In the genomic region with DNA sequence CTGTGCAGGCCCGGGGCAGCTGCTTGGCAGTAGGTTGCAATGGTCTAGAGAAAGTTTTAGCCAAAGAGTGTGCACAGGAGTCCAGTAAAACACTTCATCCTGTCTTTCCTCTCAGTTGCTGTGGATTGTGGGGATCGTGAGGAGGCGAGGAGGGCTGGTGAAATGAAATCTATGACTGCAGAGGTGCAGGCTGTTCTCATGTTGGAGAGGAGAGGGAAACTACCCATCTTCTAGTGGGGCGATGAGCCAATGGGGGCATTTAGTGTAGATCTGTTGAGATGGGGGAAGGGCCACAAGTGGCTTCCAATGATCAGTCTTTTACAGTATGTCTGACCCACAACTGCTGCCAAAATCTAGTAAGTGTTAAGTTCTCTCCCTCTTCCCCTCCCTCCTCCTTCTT, we compare ENCODE assay signal across 18 mouse cellular contexts.
"Had no signal": no experiment of that assay in that cellular context is flagged by ENCODE, and none has a peak within 500 bp of the region (broad histone marks: within the 10 kb centered on the region; RNA-seq: fewer than 3 reads in every experiment).

No protein-coding gene starts in this region.

- H3K27me3 ChIP-seq: megakaryocyte, embryonic 14.5 days; midbrain, embryonic 15.5 days; neural tube, embryonic 12.5 days; neural tube, embryonic 15.5 days; stomach, embryonic 15.5 days had no signal

- H3K9ac ChIP-seq: liver, embryonic 14.5 days; liver, postnatal 0 days; lung, embryonic 14.5 days; midbrain, embryonic 15.5 days; neural tube, embryonic 12.5 days; neural tube, embryonic 15.5 days; stomach, embryonic 15.5 days had no signal

- H3K4me3 ChIP-seq: megakaryocyte, embryonic 14.5 days; midbrain, embryonic 15.5 days; neural tube, embryonic 12.5 days; neural tube, embryonic 15.5 days; stomach, embryonic 15.5 days had no signal

- H3K9me3 ChIP-seq: midbrain, embryonic 15.5 days; neural tube, embryonic 12.5 days; neural tube, embryonic 15.5 days; stomach, embryonic 15.5 days had no signal

- ATAC-seq: intestine, embryonic 16.5 days; liver, postnatal 0 days; lung, postnatal 0 days; midbrain, embryonic 15.5 days had no signal

- H3K36me3 ChIP-seq: midbrain, embryonic 15.5 days; neural tube, embryonic 12.5 days; neural tube, embryonic 15.5 days; stomach, embryonic 15.5 days had no signal

- DNase-seq: kidney, adult 18-20 months; kidney, adult 9 months; kidney, postnatal 14 days; kidney, postnatal 4 days; liver, postnatal 0 days; lung, embryonic 14.5 days; right cerebral cortex, postnatal 25 days; spleen, adult 18-20 months; thymus, postnatal 25 days had no signal

- H3K27ac ChIP-seq: liver, embryonic 14.5 days; midbrain, embryonic 15.5 days; neural tube, embryonic 12.5 days; neural tube, embryonic 15.5 days; stomach, embryonic 15.5 days had no signal

- H3K4me1 ChIP-seq: megakaryocyte, embryonic 14.5 days; midbrain, embryonic 15.5 days; neural tube, embryonic 12.5 days; neural tube, embryonic 15.5 days; stomach, embryonic 15.5 days had no signal

- H3K4me2 ChIP-seq: lung, embryonic 14.5 days; midbrain, embryonic 11.5 days; midbrain, embryonic 15.5 days; neural tube, embryonic 12.5 days; neural tube, embryonic 15.5 days; stomach, embryonic 15.5 days had no signal
